Mouse (Mus musculus) small intestine, adult 2 months (tissue): ENCODE data around the gene Bbs9.

ENCODE experiments used
- CTCF ChIP-seq: fragments of 200-500 bp; IDR thresholded peaks from 2 replicates; pipeline ENCODE4 v1.5.1; 2012; ENCODE audit warnings: low read depth, mild to moderate bottlenecking, control low read depth, inconsistent platforms, low read length, moderate library complexity, mixed read lengths; ENCODE audit not compliant: insufficient replicate concordance, insufficient read length; ENCODE audit errors: extremely low read depth
- POLR2A ChIP-seq: fragments of 200-500 bp; IDR thresholded peaks from 2 replicates; pipeline ENCODE4 v1.6.1; 2012; ENCODE audit warnings: low read depth, mild to moderate bottlenecking, control low read depth, inconsistent platforms, low read length, moderate library complexity

- TF ChIP-seq POLR2A (no peak), CTCF (no peak)
Observed at GRCm38 (mm10) chr9:22683786-22684185, 208.3 kb downstream of the Bbs9 start.
